Mouse (Mus musculus) heart, adult 2 months (tissue): ENCODE measurements around the gene Aox2.

ENCODE experiments used
- CTCF ChIP-seq: fragments of 200-600 bp; IDR thresholded peaks from 2 replicates; pipeline ENCODE4 v1.8.1; 2022; ENCODE audit warnings: antibody characterized with exemption, mild to moderate bottlenecking, moderate library complexity
- EP300 ChIP-seq: fragments of 200-500 bp; IDR thresholded peaks from 2 replicates; pipeline ENCODE4 v1.6.1; 2011; ENCODE audit warnings: low read depth, low read length, control low read depth; ENCODE audit not compliant: insufficient read depth
- POLR2A ChIP-seq: fragments of 200-500 bp; IDR thresholded peaks from 2 replicates; pipeline ENCODE4 v1.6.1; 2011; ENCODE audit warnings: mild to moderate bottlenecking, low read depth, low read length, control low read depth; ENCODE audit not compliant: insufficient read depth

DNA sequence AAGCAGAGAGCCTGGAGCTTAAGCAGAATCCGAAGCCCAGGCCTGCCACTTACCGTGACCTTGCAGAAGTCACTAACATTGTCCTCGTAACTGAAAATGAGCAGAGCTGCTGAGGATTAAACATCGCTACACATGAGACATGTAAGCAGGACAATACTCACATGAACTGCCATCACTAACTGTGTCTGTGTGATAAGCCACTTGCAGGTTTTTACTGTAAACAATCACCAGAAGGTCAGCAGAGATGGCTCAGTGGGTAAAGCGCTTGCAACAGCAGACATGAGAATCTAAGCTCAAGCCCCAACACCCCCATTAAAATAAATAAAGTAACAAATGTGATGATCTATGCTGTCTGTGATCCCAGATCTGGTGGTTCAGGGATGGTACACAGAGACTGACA is 39.7 kb upstream of the Aox2 start:
- TF ChIP-seq CTCF (no peak), POLR2A (no peak), EP300 (no peak)
